Mouse (Mus musculus) heart, postnatal 0 days (tissue): ENCODE measurements around the gene Plcl2.

Source experiments
- CTCF ChIP-seq: IDR thresholded peaks from 2 replicates; pipeline ENCODE4 v1.5.1; 2016; ENCODE audit warnings: antibody characterized with exemption, control low read depth, low read depth
- EP300 ChIP-seq: IDR thresholded peaks from 2 replicates; pipeline ENCODE4 v1.6.1; 2016; ENCODE audit warnings: antibody characterized with exemption, low read depth

DNA sequence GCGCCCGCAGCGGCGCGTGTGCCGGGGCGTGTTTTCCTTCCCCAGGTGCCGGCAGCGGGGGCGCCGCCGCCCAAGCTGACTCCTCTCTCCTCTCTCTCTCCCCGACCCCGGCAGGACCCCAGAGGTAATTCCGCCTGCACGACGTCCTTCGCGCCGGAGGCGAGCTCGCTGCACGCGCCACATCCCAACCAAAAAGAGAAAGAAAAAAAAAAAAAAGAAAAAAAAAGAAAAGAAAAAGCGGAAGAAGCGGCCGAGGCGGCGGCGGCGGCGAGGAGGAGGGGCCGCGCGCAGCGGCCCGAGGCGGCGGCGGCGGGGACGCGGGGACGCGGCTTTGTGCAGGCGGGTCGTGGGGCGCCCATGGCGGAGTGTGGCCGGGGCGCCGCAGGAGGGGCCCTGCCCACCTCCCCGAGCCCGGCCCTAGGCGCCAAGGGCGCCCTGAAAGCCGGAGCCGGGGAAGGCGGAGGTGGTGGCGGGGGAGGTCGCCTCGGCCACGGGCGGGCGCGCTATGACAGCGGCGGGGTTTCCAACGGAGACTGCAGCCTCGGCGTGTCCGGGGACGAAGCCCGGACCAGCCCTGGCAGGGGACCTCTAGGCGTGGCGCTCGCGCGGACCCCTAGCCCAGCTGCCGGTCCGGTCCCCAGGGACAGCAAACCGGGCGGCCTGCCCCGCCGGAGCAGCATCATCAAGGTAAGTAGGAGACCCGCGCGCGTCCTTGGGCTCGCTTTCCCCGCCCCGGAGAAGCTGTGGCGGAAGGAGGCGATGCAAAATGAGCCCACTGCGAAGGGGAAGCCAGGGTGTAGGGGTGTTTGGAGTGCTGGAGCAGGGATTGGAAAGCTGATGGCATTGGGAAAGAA is at the start of gene Plcl2:
- TF ChIP-seq CTCF (no peak), EP300 (no peak)
